Mouse (Mus musculus) hindbrain, postnatal 0 days (tissue): ENCODE results near the gene Susd1. TPM values are rescaled to one million over a fixed set of nuclear protein-coding genes. Genes with fewer than 3 reads are reported as not detected.

Experiments used
- ATAC-seq: fragments of 200-750 bp; cut with Nextera tagmentation; 2 replicates; pipeline ENCODE4 v1.8.0; 2017; ENCODE audit warnings: mild to moderate bottlenecking, moderate TSS enrichment, moderate library complexity
- DNase-seq: peaks from one replicate; pipeline ENCODE4 v3.0.0-alpha.2; 2015; ENCODE audit warnings: low spot score
- H3K27ac ChIP-seq: fragments of 300-500 bp; sonication (generic); 2 replicates; pipeline ENCODE4 v1.5.1; 2014; ENCODE audit warnings: mild to moderate bottlenecking
- H3K27me3 ChIP-seq: fragments of 300-500 bp; sonication (generic); 2 replicates; pipeline ENCODE4 v1.6.1; 2014; ENCODE audit warnings: low read length, mixed read lengths; ENCODE audit not compliant: insufficient read depth
- H3K36me3 ChIP-seq: fragments of 300-500 bp; sonication (generic); 2 replicates; pipeline ENCODE4 v1.6.1; 2014; ENCODE audit warnings: low read length, mixed read lengths; ENCODE audit not compliant: insufficient read depth
- H3K4me1 ChIP-seq: fragments of 300-500 bp; sonication (generic); 2 replicates; pipeline ENCODE4 v1.6.1; 2014; ENCODE audit warnings: antibody characterized with exemption, low read length, mixed read lengths; ENCODE audit not compliant: insufficient read depth
- H3K4me2 ChIP-seq: fragments of 300-500 bp; sonication (generic); 2 replicates; pipeline ENCODE4 v1.6.1; 2014; ENCODE audit warnings: low read depth, mild to moderate bottlenecking, low read length, moderate library complexity, mixed read lengths
- H3K4me3 ChIP-seq: fragments of 300-500 bp; sonication (generic); 2 replicates; pipeline ENCODE4 v1.5.1; 2014; ENCODE audit warnings: low read length
- H3K9ac ChIP-seq: fragments of 300-500 bp; sonication (generic); replicated peaks from 2 replicates; pipeline ENCODE4 v1.6.1; 2014; ENCODE audit warnings: mild to moderate bottlenecking, low read length, moderate library complexity, mixed read lengths
- H3K9me3 ChIP-seq: fragments of 300-500 bp; sonication (generic); 2 replicates; pipeline ENCODE4 v1.6.1; 2016; ENCODE audit warnings: low read length, mixed read lengths
- CTCF ChIP-seq: IDR thresholded peaks from 2 replicates; pipeline ENCODE4 v1.5.1; 2016; ENCODE audit warnings: antibody characterized with exemption, control low read depth, low read depth
- WGBS: fragments of 180-500 bp; shearing (Covaris S2); extraction: QIAGEN DNeasy Blood & Tissue Kit; methylation state at CpG from one replicate; pipeline ENCODE4 v1.1.7; 2014; 5-methylcytosine and 5-hydroxymethylcytosine counted together
- polyA plus RNA-seq: library from polyadenylated mRNA; unstranded; fragments of >200 nt; fragmentation: Nextera tagmentation; extraction: Ambion mirVana; gene quantifications from 2 replicates; pipeline ENCODE4 v1.2.1, GENCODE M21; 2015
- total RNA-seq: library from RNA; depleted of rRNA; stranded (reverse); fragments of >200 nt; gene quantifications from 2 replicates; pipeline ENCODE4 v1.2.3, GENCODE M21; 2014

Susd1 gene
- total and polyA plus RNA-seq, 2 experiments from 2014 or later = 2.7 to 10.8 TPM

- Histone ChIP-seq H3K4me3 (no peak overlapping the region), H3K36me3 (no peaks in the 10 kb centered on the region), H3K4me1 (no peaks in the 10 kb centered on the region), H3K9me3 (no peaks in the 10 kb centered on the region), H3K4me2 (no peak overlapping the region), H3K9ac (no peak overlapping the region), H3K27ac (no peak overlapping the region), H3K27me3 (no peaks in the 10 kb centered on the region)
- WGBS = 79% methylated on average over 13 of the region's 13 CpGs
- no peak for TF ChIP-seq CTCF
- ATAC-seq = no peak
- no peak for DNase-seq
Observed at GRCm38 (mm10) chr4:59459216-59459955, 21.0 kb upstream of the Susd1 start.

GRCm38 (mm10) chr4:59457941-59458340 is 19.5 kb upstream of the Susd1 start:
- DNase-seq (peak; percentile 7), ATAC-seq (no peak)
- no peak overlapping the region for H3K27ac ChIP-seq
- H3K36me3 ChIP-seq = no peaks in the 10 kb centered on the region
- H3K9ac ChIP-seq = no peak overlapping the region
- H3K4me2 ChIP-seq = no peak overlapping the region
- H3K4me1 ChIP-seq = no peaks in the 10 kb centered on the region
- TF ChIP-seq CTCF = no peak
- H3K4me3 ChIP-seq = no peak overlapping the region
- WGBS = 34% methylated on average over 9 of the region's 9 CpGs
- no peaks in the 10 kb centered on the region for H3K27me3 ChIP-seq
- no peaks in the 10 kb centered on the region for H3K9me3 ChIP-seq

GRCm38 (mm10) chr4:59457091-59457490 is 18.7 kb upstream of the Susd1 start:
- H3K9me3 ChIP-seq = no peaks in the 10 kb centered on the region
- H3K9ac ChIP-seq = no peak overlapping the region
- DNase-seq (no peak), ATAC-seq (no peak)
- H3K4me2 ChIP-seq = no peak overlapping the region
- H3K36me3 ChIP-seq = no peaks in the 10 kb centered on the region
- no peak overlapping the region for H3K27ac ChIP-seq
- H3K4me1 ChIP-seq = no peaks in the 10 kb centered on the region
- H3K4me3 ChIP-seq = no peak overlapping the region
- H3K27me3 ChIP-seq = no peaks in the 10 kb centered on the region
- no peak for TF ChIP-seq CTCF
- WGBS = 87% methylated on average over 5 of the region's 5 CpGs

- WGBS = 84% methylated on average over 2 of the region's 2 CpGs
- Histone ChIP-seq H3K4me1 (no peaks in the 10 kb centered on the region), H3K27me3 (no peaks in the 10 kb centered on the region)
Observed at GRCm38 (mm10) chr4:59455465-59455864, 17.0 kb upstream of the Susd1 start.

GRCm38 (mm10) chr4:59454046-59454445 is 15.6 kb upstream of the Susd1 start:
- Histone ChIP-seq H3K4me3 (no peak overlapping the region), H3K4me2 (no peak overlapping the region), H3K4me1 (no peaks in the 10 kb centered on the region), H3K9ac (no peak overlapping the region), H3K36me3 (no peaks in the 10 kb centered on the region), H3K9me3 (no peaks in the 10 kb centered on the region), H3K27me3 (no peaks in the 10 kb centered on the region), H3K27ac (no peak overlapping the region)
- no peak for TF ChIP-seq CTCF
- no peak for DNase-seq
- ATAC-seq = no peak
- 76% methylated on average over 3 of the region's 3 CpGs for WGBS

More at GRCm38 (mm10) chr4:59455465-59455864, 17.0 kb upstream of the Susd1 start:
- Histone ChIP-seq H3K36me3 (no peaks in the 10 kb centered on the region), H3K9me3 (no peaks in the 10 kb centered on the region), H3K9ac (no peak overlapping the region), H3K4me3 (no peak overlapping the region), H3K4me2 (no peak overlapping the region), H3K27ac (no peak overlapping the region)
- no peak for TF ChIP-seq CTCF
- ATAC-seq (no peak), DNase-seq (no peak)

- no peaks in the 10 kb centered on the region for H3K9me3 ChIP-seq
- H3K9ac ChIP-seq = no peak overlapping the region
- H3K27me3 ChIP-seq = no peaks in the 10 kb centered on the region
- WGBS = 90% methylated on average over 8 of the region's 8 CpGs
- H3K4me1 ChIP-seq = no peaks in the 10 kb centered on the region
- TF ChIP-seq CTCF = no peak
- no peaks in the 10 kb centered on the region for H3K36me3 ChIP-seq
- no peak overlapping the region for H3K4me2 ChIP-seq
- no peak overlapping the region for H3K4me3 ChIP-seq
- ATAC-seq = no peak
- DNase-seq = no peak
- H3K27ac ChIP-seq = no peak overlapping the region
Observed at GRCm38 (mm10) chr4:59452503-59452933, 14.1 kb upstream of the Susd1 start.

GRCm38 (mm10) chr4:59450906-59451305 is 12.5 kb upstream of the Susd1 start:
- ATAC-seq (no peak), DNase-seq (no peak)
- Histone ChIP-seq H3K9me3 (no peaks in the 10 kb centered on the region), H3K4me3 (no peak overlapping the region), H3K27me3 (no peaks in the 10 kb centered on the region), H3K4me1 (no peaks in the 10 kb centered on the region), H3K36me3 (no peaks in the 10 kb centered on the region), H3K4me2 (no peak overlapping the region), H3K27ac (no peak overlapping the region), H3K9ac (no peak overlapping the region)
- TF ChIP-seq CTCF = no peak
- WGBS = 89% methylated on average over 3 of the region's 3 CpGs
